Mouse (Mus musculus): Measurements from ENCODE around the gene Stx6. TPM values are rescaled to one million over a fixed set of nuclear protein-coding genes. Genes with fewer than 3 reads are reported as not detected.
"Not testable (repeated sequence)": the region's sequence is repeated elsewhere in the genome, so short reads cannot be mapped to it uniquely, and the experiment has no call there.

Stx6 gene
- total RNA-seq, 4 experiments from 2014 or later = 102 to 126 (median 112) TPM

- DNase-seq (ENCODE audit: low spot score in 2 of 2) = no peak
These were observed 8.9 kb downstream of the Stx6 start for GRCm38 (mm10) chr1:155167453-155167852.

DNA sequence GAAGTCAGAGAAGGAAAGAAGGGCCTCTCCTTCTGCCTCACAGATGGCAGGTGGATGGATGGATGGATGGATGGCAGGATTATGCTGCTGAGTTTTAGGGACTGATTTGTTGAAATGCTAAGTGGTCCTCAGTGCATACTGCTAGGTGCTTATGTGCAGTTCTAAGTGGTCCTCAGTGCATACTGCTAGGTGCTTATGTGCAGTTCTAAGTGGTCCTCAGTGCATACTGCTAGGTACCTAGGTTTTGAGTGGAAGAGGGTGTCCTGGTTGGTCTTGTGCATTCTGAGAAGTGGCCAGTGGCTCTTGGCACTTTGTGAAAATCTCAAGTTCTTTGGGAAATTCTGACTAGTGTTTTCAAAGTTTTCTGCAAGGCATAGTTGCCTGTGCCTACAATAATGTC lies 11.4 kb downstream of the Stx6 start:
- DNase-seq (ENCODE audit: low spot score in 2 of 2) = no peak

DNA sequence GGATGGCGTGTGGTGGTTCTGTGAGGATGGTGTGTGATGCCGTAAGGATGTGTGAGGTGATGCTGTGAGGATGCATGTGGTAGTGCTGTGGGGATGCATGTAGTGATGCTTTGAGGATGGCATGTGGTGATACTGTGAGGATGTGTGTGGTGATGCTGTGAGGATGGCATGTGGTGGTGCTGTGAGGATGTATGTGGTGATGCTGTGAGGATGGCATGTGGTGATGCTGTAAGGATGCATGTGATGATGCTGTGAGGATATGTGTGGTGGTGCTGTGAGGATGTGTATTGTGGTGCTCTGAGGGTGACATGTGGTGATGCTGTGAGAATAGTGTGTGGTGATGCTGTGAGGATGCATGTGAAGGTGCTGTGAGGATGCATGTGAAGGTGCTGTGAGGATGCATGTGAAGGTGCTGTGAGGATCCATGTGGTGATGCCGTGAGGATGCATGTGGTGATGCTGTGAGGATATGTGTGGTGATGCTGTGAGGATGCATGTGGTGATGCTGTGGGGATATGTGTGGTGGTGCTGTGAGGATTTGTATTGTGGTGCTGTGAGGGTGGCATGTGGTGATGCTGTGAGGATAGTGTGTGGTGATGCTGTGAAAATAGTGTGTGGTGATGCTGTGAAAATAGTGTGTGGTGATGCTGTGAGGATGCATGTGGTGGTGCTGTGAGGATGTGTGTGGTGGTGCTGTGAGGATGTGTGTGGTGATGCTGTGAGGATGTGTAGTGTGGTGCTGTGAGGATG lies 14.6 kb downstream of the Stx6 start:
- DNase-seq (ENCODE audit: low spot score in 2 of 2) = no peak

DNA sequence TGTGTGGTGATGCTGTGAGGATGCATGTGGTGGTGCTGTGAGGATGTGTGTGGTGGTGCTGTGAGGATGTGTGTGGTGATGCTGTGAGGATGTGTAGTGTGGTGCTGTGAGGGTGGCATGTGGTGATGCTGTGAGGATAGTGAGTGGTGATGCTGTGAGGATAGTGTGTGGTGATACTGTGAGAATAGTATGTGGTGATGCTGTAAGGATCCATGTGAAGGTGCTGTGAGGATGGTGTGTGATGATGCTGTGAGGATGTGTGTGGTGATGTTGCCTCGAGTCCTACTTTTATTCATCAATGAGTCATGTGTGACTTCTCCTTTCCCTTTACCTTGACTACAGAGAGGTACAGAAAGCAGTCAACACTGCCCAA lies 15.1 kb downstream of the Stx6 start:
- DNase-seq (ENCODE audit: low spot score in 2 of 2) = not testable (repeated sequence)

GRCm38 (mm10) chr1:155174424-155174823 lies 15.9 kb downstream of the Stx6 start:
- no peak for DNase-seq (ENCODE audit: low spot score in 2 of 2)

DNA sequence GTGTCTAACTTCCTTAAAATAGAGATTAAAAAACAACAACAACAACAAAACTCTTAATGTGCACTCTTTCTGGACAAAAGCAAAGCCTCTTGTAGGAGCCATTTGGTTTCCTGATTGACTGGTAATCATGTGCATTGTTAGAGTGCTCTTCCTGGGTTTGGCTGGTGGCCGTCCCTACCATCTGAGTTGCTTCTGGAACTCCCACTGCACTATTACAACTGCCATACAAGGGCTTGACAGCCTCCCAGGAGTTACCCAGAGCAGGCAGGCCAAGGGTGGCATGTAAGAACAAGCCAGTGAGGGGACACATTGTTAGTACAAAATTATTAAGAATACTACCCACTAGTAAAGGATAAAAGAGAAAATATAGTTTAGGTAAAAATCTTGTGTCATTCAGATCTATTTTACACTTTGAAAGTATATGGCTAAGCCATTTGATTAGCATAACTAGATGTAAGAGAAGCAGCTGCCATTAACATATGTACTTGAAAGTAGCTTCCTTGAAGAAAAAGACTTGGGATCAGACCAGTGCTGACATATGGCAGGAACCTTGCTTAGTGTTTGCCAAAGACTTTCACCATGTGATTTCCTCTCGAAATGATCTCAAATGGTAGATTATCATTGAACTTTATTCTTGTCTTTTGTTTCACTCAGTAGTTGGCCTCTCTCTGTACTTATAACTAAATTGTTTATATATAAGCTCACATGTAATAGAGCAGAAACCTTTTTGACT lies 19.8 kb downstream of the Stx6 start:
- DNase-seq (ENCODE audit: low spot score in 2 of 2) = no peak

DNA sequence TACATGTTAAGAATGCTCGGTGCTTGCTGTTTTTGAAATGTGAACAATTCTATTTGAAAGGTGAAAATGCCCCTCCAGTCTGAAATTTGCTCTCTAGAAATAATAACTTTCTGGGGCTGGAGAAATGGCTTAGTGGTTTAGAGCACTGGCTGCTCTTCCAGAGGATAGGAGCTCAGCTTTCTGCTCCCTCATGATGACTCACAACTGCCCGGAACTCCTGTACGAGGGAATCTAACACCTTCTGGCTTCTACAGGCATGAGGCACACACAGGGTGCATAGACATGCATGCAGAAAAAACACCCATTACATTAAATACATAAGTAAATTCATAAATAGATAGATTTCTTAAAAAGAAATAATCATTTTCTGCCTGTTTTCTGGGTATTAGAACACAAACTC lies 25.7 kb downstream of the Stx6 start:
- DNase-seq (ENCODE audit: low spot score in 2 of 2) = no peak

GRCm38 (mm10) chr1:155188656-155189055 lies 30.1 kb downstream of the Stx6 start:
- DNase-seq (ENCODE audit: low spot score in 2 of 2) = no peak

GRCm38 (mm10) chr1:155191219-155191618 lies 32.7 kb downstream of the Stx6 start:
- no peak for DNase-seq (ENCODE audit: low spot score in 2 of 2)

GRCm38 (mm10) chr1:155191671-155192070 lies 33.2 kb downstream of the Stx6 start:
- no peak for DNase-seq (ENCODE audit: low spot score in 2 of 2)

- DNase-seq (ENCODE audit: low spot score in 2 of 2) = peak; percentile 80 to 83
These were observed 34.4 kb downstream of the Stx6 start for GRCm38 (mm10) chr1:155192805-155193368.

DNA sequence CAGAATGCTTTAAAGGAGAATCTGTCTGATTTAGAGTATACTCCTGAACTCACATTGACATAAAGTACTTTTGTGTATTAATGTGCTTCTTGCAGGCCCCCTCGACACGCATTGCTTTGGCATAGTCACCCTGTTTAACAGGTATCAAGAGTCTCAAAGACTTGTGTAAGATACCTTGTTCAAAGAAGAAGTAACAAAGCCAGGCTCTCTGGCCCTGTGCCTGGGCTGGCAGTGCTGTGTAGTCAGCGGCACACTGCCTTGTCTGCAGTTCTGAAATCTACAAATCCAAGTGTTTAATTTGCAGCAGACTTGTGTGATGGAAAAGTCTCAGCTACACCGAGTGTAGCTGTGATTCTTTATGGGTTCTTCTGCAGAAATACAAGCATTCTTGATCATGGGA lies 38.2 kb downstream of the Stx6 start:
- no peak for DNase-seq (ENCODE audit: low spot score in 2 of 2)

DNA sequence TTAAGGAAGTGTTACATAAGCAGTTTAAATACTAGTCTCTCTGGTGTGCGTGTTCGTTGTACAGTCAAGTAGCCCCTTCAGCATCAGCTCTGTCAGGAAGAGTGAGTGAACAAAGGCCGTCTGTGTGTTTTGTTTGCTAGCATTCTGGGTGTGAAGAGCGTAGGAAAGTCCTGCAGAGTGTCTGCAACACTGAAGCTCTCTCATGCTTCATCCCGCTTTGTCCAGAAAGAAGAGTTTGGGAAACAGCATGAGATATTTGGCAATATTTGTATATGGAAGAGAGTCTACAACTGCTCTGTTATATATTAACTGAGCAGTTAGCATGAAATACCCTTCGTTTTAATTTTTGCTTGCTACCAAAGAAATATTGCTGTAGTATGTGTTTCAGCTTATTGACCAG lies 41.0 kb downstream of the Stx6 start:
- DNase-seq (ENCODE audit: low spot score in 2 of 2) = no peak

- DNase-seq (ENCODE audit: low spot score in 2 of 2) = no peak
These were observed 42.5 kb downstream of the Stx6 start for GRCm38 (mm10) chr1:155200967-155201366.

DNA sequence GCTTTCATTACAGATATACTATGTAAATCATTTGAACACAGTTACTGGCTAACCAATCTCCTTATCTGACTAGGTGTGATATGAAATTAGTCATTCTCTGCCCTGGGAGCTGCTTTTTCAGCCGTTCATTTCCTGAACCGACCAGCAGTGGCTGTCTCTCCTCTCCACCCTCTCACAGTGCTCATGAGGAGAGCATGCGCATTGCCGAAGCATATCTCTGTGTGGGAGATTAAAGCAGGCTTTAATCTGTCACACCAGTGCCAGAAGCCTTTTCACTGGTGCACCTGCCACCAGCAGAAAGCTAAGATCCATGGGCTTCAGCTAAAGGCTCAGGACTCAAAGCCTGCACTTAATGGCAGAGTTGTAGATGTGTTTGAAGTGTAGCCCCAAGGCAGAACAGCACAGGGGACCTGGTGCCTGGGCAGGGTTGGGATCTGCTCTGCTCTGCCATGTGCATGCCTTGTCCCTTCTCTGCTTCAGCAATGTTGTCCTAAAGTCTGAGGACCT lies 42.9 kb downstream of the Stx6 start:
- DNase-seq (ENCODE audit: low spot score in 2 of 2) = no peak

GRCm38 (mm10) chr1:155201914-155202313 lies 43.4 kb downstream of the Stx6 start:
- DNase-seq (ENCODE audit: low spot score in 2 of 2) = no peak

GRCm38 (mm10) chr1:155202472-155202871 lies 44.0 kb downstream of the Stx6 start:
- DNase-seq (ENCODE audit: low spot score in 2 of 2) = no peak

DNA sequence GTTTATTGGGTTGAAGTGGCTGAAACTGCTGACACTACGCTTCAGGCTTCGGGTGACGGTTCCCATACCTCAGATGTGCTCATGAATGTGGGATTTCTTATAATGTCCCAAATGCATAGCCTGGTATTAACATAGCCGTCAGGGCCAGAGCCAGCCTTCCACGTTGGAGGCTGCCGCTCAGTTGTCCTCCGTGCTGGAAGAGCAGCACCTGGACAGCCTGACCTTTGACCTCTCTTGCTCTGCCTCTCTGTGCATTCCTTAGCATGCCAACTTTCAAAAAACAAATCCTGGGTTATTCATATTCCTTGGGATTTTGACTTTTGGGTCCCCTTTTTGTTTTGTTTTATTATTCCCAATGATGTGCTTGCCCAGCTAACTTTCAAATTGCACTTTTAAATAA lies 44.6 kb downstream of the Stx6 start:
- DNase-seq (ENCODE audit: low spot score in 2 of 2) = no peak

DNA sequence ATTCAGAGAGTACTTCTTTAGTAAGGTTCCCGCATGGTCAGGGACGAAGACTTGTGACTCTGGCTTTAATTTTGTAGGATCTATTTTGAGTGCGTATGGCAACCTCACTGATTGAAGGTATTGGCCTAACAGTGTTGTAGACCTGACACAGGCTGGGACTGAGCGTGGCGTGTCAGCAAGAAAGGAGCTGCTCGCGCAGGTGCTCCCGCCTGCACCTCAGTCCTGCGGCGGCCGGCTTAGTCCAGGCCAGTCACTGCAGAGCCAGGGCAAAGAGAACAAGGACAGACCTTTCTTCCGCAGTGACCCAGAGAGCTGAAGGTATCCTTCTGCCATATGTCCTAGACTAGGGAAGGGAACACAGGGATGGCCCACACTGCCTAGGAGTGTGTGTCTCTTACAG lies 45.4 kb downstream of the Stx6 start:
- DNase-seq (ENCODE audit: low spot score in 2 of 2) = no peak

- no peak for DNase-seq (ENCODE audit: low spot score in 2 of 2)
These were observed 46.1 kb downstream of the Stx6 start for GRCm38 (mm10) chr1:155204560-155205162.

GRCm38 (mm10) chr1:155205311-155205710 lies 46.8 kb downstream of the Stx6 start:
- DNase-seq (ENCODE audit: low spot score in 2 of 2) = no peak

All from layer of hippocampus, adult 8-10 months (tissue).